Mouse (Mus musculus) right cerebral cortex, adult 18-20 months (tissue): ENCODE measurements around the gene Uqcrc1.

Experiments
- DNase-seq: peaks from one replicate; pipeline ENCODE4 v3.0.0; 2022; ENCODE audit warnings: mixed read lengths

The Uqcrc1 gene

GRCm38 (mm10) chr9:108936418-108937364, at the start of gene Uqcrc1:
Gene Uqcrc1 (plus strand): TSS chr9:108936633.
- peak; percentile 95 for DNase-seq

GRCm38 (mm10) chr9:108912308-108912707, 24.1 kb upstream of the Uqcrc1 start:
- DNase-seq: no peak

GRCm38 (mm10) chr9:108913161-108913560, 23.3 kb upstream of the Uqcrc1 start:
- DNase-seq: no peak

- DNase-seq: no peak
These were observed 22.8 kb upstream of the Uqcrc1 start for GRCm38 (mm10) chr9:108913621-108914020.

DNA sequence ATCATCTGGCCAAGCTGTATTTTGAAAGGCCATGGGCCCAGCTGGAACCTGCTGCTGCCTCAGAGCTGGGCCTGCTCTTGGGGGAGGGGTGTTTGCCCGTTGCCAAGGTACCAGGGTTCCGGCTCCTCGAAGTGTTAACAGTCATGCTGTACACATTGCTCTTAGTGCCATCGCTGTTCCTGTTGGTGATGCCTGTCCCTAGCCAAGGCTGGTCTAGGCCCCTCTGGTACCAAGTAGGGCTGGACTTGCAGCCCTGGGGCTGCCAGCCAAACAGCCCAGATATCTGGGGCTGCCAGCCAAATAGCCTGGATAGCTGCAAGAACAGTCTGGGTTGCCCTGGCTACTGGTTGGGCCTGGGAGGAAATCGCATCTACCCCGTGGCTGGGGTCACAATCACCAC, 21.9 kb upstream of the Uqcrc1 start, which contains the start of gene Tmem89:
TSS of gene Tmem89 (plus strand) at position 129 of the 400 bp plus-strand sequence.
- DNase-seq: peak; percentile 51

DNA sequence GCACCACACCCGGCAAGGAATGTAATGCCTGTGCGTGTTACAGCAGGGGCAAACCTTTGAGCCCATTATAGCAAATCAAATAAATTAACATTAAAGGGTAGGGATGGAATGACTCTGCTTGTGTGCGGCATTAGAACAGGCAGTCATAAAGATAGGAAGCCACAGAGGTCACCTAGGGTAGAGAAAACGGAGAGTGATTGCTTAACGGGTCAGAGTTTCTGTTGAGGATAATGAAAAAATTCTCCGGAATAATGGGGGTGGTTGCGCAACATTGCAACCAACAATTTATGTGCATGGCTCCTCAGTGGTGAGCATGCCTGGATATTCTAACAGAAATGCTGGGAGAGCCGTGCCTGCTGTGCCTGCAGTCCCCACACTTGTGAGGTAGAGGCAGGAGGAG, 10.5 kb upstream of the Uqcrc1 start:
- no peak for DNase-seq

DNA sequence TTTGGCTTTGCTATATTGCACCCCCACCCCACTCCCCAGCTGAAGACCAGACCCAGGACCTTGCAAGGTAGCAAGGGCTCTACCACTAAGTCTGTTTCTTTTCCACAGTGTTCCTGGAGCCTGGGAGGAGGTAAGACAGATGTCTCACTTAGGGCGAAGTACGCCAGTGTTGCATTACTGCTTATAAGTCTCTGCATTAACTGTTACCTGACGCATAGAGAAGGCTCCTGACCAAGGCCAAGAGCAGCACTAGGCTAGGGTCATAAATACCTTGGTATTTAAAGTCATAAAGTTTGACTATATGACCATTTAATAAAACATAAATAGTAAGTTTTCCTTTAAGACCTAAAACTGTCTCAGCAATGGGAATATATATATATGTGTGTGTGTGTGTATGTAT, 8.0 kb upstream of the Uqcrc1 start:
- DNase-seq: no peak

GRCm38 (mm10) chr9:108935991-108936390, 442 bp upstream of the Uqcrc1 start:
- no peak for DNase-seq

GRCm38 (mm10) chr9:108945111-108945510, 8.7 kb downstream of the Uqcrc1 start:
- DNase-seq: peak; percentile 25

- DNase-seq: no peak
These were observed 9.2 kb downstream of the Uqcrc1 start for GRCm38 (mm10) chr9:108945608-108946007.

GRCm38 (mm10) chr9:108949231-108949966, 13.0 kb downstream of the Uqcrc1 start:
- DNase-seq: no peak

- no peak for DNase-seq
These were observed 13.7 kb downstream of the Uqcrc1 start for GRCm38 (mm10) chr9:108949967-108950728.

DNA sequence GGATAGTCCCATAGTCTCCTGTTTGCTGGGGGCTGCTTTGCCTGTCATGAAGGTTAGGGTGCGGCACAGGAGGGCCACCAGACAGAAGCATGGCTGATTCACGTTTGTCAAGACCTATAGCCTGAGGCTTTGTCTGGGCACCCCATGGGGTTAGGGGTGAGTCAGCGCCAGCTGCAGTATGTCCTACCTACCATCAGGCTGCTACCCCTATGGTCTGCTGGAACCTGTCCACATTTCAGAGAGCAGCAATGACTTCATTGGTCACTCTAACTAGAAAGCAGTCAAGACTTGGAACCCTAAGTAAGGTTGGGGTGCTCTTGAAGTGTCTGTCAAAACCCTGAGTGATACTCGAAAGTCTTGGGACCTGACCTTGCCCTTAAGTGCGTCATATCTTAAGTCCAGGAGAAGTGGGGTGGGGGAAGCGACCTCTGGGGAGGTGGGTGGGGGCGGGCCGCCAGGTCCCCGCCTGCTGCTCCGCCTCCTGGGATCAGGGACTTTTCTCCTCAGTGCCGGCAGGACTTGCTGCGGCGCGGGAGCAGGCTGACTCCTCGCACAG, 16.7 kb downstream of the Uqcrc1 start, which contains the start of gene Col7a1:
TSS of gene Col7a1 (plus strand) at position 506 of the 556 bp plus-strand sequence.
- no peak for DNase-seq

DNA sequence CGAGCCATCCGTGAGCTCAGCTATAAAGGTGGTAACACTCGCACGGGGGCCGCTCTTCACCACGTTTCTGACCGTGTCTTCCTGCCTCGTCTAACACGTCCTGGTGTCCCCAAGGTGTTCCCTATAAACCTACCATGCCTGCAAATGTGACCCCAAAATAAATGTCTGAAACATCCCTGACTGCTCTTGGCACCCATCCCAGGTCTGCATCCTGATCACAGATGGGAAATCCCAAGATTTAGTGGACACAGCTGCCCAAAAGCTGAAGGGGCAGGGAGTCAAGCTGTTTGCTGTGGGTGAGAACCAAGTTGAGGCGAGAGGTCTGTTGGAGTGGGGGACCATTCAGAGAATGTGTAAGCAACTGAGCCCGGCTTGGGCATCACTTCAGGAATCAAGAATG, 18.8 kb downstream of the Uqcrc1 start:
- no peak for DNase-seq

- no peak for DNase-seq
These were observed 19.4 kb downstream of the Uqcrc1 start for GRCm38 (mm10) chr9:108955846-108956245.

GRCm38 (mm10) chr9:108963577-108963976, 27.1 kb downstream of the Uqcrc1 start:
- DNase-seq: no peak

- DNase-seq: no peak
These were observed 27.9 kb downstream of the Uqcrc1 start for GRCm38 (mm10) chr9:108964338-108964737.

GRCm38 (mm10) chr9:108970623-108971022, 34.2 kb downstream of the Uqcrc1 start:
- DNase-seq: no peak

DNA sequence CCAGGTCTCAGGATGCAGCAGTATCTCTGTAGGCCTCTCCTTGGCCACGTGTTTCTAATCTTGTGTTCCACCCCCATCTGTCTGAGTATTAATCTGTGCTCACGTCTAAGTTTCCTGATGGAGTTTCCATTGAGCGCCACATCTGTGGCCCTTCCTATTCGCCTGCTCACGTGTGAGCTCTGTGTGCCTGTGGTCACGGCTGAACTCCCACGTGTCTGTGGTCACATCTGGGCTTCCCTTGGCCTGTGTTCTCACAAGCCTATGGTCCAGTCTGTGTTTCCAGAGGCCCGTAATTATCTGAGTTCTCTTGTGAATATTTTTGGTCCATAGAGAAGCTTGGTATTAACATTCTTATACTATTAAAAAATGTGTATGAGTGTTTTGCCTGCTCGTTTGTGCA, 40.0 kb downstream of the Uqcrc1 start:
- no peak for DNase-seq

GRCm38 (mm10) chr9:108977966-108978365, 41.5 kb downstream of the Uqcrc1 start:
- DNase-seq: no peak

DNA sequence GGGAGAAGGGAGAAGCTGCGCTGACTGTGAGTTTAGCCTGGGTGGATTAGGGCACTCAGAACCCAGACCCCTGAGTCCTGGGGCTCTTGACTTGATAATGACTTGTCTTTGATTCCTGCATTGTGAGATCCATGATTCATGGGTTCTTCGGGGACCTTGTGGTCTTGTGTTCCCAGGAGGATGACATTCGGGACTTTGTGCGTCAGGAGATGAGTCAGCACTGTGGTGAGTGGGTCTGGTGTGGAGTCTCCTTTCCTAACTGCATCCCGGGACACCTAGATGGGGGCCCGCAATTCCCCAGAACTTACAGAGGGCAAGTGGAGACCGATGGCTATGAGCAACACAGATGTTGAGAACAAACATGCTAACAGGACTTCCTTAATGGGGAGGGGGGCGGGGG, 46.1 kb downstream of the Uqcrc1 start:
- no peak for DNase-seq

GRCm38 (mm10) chr9:108983209-108983608, 46.8 kb downstream of the Uqcrc1 start:
- DNase-seq: no peak

DNA sequence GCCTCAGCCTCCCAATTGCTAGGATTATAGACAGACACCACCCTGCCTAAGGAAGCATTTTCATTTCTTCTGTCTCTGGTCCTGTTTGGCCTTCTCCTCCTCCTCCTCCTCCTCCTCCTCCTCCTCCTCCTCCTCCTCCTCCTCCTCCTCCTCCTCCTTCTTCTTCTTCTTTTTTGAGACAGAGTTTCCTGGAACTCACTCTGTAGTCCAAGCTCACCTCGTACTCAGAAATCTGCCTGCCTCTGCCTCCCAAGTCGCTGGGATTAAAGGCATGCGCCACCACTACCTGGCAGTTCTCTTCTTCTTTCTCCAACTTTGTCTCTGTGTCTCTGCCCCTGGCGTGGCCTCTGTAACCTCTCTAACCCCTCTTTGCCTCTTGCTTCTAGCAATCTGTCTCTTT, 49.3 kb downstream of the Uqcrc1 start, which contains the start of gene Ucn2:
TSS of gene Ucn2 (plus strand) at position 301 of the 400 bp plus-strand sequence.
- no peak for DNase-seq
